Mouse (Mus musculus): ENCODE data around the gene Phactr2.

Gene Phactr2

DNA sequence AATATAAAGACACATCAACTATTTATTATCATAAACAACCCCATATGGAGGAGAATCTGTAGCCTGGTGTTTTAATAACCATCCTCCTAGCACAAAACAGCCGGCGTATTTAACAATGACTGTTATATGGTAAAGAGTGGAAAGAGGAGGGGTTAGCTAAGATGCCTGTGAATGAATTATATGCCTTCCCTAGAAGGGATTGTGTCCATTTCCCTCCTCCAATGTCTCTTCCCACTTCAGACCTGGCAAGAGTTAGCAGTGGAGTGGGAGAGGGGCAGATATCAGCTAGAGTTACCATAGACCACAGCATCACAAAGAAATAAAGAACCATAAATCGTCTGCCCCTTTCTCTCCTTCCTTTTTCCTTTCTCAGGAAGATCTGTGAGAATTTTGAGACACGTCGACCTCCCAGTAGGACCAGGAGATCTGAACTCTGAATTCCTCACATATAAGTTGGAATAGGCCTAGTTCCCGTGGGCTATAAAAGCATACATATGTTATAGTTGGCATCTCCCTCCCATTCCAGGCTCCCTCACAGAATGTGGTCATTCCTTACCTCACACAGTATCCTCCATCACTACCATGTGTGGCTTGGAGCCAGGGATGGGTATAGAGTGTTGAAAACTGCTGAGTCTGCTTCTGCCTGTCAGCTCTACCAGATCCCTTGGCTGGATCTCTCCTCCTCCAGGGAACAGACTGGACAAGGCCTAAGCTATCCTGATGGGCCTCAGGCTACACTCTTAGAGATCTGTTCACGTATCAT is 25.7 kb downstream of the Phactr2 start:
- no peak for DNase-seq (ENCODE audit: extremely low spot score, low read depth, low spot score)

DNA sequence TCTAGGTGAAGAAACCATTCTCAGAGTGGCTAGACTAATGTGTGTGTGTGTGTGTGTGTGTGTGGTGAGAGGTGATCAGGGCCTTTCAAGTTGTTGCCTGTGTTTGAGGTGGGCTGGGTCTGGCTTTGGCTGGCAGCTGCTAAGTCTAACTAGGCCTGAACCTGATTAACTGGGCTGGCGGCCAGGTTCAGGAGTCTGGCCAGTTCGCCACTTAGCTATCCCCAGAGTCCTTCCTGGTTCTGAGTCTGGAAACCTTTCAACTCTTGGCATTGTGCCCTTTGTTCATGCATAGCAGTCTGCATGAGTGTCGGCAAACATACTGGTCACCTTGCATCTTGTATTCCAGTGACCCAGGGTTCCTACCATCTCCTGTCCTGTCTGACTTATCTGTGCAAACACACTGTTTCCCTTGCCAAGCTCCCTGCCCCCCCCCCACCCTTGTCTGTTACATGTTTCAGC is 27.4 kb downstream of the Phactr2 start:
- no peak for DNase-seq (ENCODE audit: extremely low spot score, low read depth, low spot score)

DNA sequence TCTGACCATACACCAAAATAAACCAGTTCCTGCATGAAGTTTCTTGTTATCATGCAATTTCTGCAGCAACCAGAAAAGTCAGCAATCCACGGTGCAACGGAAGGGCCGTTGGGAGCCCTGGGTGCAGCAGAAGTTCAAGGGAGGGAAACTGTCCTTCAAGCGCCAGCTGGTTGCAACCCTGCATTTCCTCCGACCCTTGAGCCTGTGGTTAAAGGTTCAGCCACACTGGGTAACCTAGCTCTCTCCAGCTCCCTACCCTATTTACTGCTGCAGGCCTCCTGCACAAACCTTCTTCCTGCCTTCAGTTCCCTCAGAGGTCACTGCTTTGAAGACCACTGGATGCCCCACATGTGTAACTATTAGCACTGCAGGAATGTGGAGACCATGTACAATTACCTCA is 30.0 kb downstream of the Phactr2 start:
- DNase-seq (ENCODE audit: extremely low spot score, low read depth, low spot score) = no peak

DNA sequence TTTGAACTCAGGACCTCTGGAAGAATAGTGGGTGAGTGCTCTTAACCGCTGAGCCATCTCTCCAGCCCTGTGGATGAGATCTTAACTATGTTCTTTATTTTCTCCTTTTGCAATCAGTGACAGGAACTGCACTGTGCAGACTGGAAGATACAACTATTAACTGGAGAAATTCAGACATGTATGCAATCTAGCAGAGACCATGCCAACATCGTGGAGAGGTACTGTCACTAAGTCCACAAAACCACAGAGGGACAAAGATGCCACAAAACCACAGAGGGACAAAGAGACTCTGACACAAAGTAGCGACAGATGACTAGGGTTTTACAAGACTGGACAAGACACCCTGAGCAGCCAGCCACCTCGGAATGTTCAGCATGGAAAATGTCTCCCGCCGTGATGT is 30.6 kb downstream of the Phactr2 start:
- DNase-seq (ENCODE audit: extremely low spot score, low read depth, low spot score) = no peak

GRCm38 (mm10) chr10:13440292-13440691 is 33.9 kb downstream of the Phactr2 start:
- no peak for DNase-seq (ENCODE audit: extremely low spot score, low read depth, low spot score)

DNA sequence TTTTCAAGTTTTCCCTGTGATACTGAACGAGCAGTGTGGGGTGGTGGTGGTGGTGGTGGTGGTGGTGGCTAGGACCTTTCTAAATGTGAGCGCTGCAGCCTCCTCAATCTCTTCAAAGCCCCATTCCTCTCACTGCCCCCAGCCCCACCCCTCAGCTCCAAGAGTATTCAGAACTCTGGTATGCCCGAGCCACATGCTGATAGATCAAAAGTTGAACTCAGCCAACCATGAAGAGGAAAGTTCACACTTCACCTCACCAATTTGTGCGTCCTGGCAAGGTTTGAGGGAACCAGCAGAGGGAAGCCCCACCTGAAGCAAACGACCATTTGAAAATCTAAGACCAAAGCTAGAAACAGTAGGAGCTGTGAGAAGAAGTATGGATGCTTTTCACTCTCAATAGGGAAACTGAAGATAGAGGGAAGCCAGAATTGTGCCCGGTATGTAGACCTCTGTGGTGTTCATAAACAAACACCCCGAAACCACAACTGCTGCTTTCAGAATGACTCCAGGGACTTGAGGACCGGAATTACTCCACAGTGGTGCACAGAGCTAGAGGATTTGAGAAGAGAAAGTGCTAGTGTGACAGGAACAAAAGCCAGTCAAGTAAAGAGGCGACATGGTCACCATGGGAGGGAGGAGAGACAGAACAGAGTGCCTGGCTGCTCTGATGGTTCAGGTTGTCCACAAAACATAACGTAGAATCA is 35.9 kb downstream of the Phactr2 start:
- no peak for DNase-seq (ENCODE audit: extremely low spot score, low read depth, low spot score)

DNA sequence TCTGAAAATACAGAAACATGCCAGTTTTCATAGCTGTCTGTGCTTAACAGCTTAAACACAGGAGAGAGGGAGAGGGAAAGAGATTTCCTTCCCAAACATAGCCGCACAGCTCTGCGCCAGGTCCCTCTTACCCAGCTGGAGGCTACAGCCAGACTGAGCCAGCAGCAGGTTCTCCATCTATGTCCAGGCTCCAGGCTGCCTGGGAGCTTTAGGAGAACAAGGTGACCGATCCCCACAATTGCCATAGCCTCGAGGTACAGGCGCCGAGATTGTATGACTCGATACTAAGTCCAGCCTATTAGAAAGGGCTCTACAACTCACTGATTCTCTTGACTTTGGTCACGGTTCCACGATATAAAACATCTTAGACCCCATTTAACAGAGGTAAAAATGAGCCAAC is 37.2 kb downstream of the Phactr2 start:
- no peak for DNase-seq (ENCODE audit: extremely low spot score, low read depth, low spot score)

DNA sequence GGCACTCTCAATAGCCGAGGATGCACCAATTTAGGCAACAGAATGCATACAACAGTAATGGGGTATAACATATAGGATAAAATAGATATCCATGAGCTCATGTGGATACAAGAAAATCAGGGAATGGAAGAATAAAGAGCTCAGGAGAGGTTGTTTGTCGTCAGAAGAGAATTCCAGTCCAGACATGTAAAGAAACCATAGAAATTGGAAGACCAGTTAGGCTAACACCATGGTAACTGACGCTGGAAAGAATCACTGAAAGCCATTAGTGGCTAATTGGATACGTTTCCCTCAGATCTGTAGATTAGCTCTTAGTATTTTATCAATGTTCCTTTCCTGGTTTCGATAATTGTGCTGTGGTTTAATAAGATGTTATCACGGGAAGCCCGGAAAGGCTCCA is 41.2 kb downstream of the Phactr2 start:
- no peak for DNase-seq (ENCODE audit: extremely low spot score, low read depth, low spot score)

DNA sequence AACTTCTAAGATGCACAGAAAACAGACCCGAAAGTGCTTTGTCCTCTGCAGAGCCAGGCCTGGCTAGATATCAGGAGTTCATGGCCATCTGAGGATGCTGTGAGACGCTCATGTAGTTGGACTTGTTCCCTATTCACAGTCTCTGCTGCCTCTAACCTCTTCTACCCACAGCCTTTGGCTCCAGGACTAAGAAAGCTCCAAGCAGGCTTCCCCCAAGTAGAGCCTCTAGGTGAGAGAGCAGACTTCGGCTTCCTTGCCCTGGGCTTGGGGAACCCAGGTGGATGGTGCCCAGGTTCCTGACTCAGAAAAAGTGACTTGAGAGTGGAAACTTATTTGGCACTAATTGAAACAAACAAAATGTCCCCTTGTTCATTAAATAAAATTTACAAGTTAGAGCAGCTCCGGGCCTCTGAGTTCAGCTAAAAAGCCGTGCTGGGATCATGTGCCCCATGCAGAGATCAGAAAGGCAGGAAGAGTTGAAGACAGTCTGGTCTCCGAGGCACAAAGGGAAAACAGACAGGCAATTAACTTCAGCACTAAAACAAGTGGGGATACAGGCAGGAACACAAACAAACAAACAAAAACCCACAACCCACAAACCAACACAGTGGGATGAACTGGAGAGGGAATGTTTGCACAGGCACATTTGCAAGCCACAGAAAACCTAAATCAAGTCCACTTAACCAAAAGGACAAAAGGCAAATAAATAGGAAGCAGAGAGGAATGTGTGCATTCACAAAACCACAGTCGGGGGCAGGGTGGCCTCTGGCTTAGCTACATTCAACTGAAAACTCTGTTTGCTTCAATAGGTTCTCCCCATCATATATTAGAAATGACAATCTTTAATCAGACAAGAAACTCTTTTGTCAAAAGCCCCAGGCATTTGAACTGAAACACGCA is 42.3 kb downstream of the Phactr2 start:
- no peak for DNase-seq (ENCODE audit: extremely low spot score, low read depth, low spot score)

GRCm38 (mm10) chr10:13429766-13430165 is 44.4 kb downstream of the Phactr2 start:
- DNase-seq (ENCODE audit: extremely low spot score, low read depth, low spot score) = no peak

DNA sequence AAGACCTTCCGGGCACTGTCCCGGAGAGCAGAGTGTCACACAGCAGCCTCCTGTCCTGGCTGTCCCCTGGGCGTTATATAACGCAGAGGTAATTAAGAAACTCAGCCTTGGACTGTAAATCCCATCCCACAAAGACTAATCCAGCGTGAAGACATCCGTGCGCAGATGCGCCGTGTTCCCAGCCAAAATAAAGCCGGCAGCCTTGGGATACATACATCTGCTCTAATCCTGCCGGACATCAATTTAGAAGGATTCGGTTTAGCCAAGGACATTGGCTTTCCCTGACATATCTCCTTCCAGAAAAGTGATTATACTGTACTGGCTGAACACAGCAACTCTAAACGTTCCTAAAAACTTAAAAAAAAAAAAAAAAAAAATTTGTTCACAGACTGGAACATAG is 45.0 kb downstream of the Phactr2 start:
- no peak for DNase-seq (ENCODE audit: extremely low spot score, low read depth, low spot score)

DNA sequence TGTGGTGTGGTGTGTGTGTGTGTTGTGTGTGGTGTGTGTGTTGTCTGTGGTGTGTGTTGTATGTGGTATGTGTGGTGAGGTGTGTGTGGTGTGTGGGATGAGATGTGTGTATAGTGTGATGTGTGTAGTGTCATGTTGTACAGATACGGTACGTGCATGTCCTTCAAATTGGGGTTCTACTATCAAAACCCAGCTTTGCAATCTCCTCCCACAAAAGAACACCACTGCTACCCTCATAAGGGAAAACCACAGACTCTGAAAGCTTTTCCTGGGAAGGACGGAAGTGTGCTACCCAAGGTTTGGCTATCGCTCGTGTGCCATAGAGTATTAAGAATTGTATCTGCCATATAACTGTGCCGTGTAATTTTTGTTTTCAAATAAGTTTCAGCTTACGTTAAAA is 45.7 kb downstream of the Phactr2 start:
- DNase-seq (ENCODE audit: extremely low spot score, low read depth, low spot score) = no peak

DNA sequence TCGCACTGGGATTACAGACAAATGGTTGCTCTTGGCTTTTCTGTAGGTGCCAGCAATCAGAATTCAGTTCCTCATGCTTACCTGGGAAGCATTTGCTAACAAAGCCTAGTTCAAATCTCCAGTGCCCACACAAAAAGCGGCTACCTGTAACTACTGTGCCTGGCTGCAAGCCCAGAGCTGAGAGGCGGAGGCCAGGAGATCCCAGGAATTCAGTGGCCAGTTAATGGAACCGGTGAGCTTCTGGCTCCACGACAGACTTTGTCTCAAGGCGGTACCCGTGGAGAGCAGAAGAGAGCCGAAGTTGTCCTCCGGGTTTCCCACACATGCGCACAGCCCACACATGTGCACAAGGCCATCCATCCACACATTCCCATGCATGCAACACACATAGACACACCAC is 46.6 kb downstream of the Phactr2 start:
- no peak for DNase-seq (ENCODE audit: extremely low spot score, low read depth, low spot score)

- no peak for DNase-seq (ENCODE audit: extremely low spot score, low read depth, low spot score)
Measured at GRCm38 (mm10) chr10:13425198-13425597, 49.0 kb downstream of the Phactr2 start.

- no peak for DNase-seq (ENCODE audit: extremely low spot score, low read depth, low spot score)
Measured at GRCm38 (mm10) chr10:13424508-13424907, 49.7 kb downstream of the Phactr2 start.

DNA sequence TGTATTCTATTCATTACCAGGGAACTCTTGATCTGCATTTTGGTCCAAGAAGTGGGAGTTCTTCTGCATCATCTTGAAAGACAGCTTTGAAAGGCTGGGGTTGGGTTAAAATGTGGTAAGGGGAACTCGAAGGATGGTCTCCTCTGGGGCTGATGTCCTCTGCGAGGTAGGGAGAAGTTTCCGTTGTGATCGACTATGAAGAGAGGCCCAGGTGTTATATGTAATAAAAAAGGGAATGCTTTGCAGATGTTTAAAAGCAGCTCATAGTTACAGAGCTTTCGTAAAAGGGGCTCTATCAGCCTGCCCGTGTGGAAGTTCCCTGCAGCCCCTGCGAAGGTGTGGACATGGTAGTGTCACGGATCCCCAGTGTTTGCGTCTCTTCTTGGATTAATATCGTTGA is 50.2 kb downstream of the Phactr2 start:
- DNase-seq (ENCODE audit: extremely low spot score, low read depth, low spot score) = no peak

GRCm38 (mm10) chr10:13422121-13422520 is 52.1 kb downstream of the Phactr2 start:
- no peak for DNase-seq (ENCODE audit: extremely low spot score, low read depth, low spot score)

- DNase-seq (ENCODE audit: extremely low spot score, low read depth, low spot score) = no peak
Measured at GRCm38 (mm10) chr10:13419246-13419645, 55.0 kb downstream of the Phactr2 start.

DNA sequence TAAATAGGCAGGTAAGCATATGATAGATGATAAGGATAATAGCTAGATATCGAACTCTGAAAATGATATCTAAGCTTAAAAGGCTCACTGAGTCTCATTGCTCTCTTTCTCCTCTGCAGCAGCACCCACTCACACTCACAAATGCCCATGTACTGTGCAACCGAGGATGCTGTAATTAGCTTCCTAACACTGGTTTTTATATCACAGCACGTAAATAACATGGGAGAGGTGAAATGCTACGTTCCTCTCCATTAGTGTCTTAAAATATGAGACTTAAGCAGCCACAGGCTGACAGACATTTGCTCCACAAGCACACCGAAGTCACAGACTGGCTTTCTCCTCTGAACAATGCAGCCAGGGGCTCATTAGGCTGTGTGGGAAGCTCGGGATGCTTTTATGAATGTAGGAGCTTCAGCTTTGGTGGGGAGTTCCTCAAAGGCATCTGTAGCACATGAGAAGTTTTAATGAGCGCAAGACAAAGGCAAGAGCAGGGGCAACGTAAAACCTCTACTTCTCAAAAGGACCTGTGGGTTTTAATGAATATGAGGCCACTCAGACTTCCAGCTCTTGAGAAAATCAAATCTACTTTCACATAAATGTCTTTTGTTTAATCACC is 58.6 kb downstream of the Phactr2 start:
- no peak for DNase-seq (ENCODE audit: extremely low spot score, low read depth, low spot score)

DNA sequence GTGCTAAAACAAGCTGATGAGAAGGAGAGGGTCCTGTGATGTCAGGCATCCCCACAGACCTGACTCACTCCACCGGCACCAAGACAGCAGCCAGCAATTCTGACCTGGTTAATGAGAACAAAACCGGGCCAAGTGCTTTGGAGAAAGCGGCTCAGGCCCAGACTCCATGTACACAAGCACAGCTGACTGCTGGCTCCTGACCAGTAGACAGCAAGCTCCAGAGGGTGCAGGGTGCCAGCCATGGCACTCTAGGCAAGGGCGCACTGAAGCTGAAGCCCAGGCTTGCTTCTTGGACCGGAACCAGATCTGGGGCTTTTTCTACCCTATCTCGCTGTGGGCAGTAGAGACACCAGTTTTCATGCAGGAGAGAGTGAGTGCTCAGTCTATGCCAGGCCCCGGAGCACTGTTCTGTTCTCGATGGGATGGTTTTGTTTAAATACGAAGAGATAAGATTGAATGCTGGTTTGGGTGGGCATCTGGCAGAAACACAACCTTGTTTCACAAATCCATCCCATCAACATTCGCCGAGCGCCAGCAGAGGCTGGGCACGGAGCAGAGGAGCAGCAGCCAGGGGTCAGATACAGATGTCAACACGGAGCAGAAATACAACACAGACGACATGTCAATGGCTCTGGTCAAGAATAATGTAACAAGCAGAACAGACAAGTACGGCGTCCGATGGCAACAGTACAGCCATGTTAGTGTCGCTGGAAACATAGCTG is 61.8 kb downstream of the Phactr2 start:
- no peak for DNase-seq (ENCODE audit: extremely low spot score, low read depth, low spot score)

Data from hindlimb bud, embryonic 11.5 days (tissue).